Mouse (Mus musculus) neural tube, embryonic 11.5 days (tissue): ENCODE measurements around the gene Me1. TPM values are rescaled to one million over a fixed set of nuclear protein-coding genes. Genes with fewer than 3 reads are reported as not detected.

ENCODE experiments used
- ATAC-seq: fragments of 200-750 bp; cut with Nextera tagmentation; 2 replicates; pipeline ENCODE4 v1.8.0; 2017; ENCODE audit warnings: moderate number of reproducible peaks, mild to moderate bottlenecking, moderate TSS enrichment, moderate library complexity; ENCODE audit not compliant: insufficient read depth, low FRiP score, low TSS enrichment
- DNase-seq: peaks from one replicate; pipeline ENCODE4 v3.0.0-alpha.2; 2015; ENCODE audit warnings: low spot score
- H3K27ac ChIP-seq: fragments of 300-500 bp; sonication (generic); 2 replicates; pipeline ENCODE4 v1.5.1; 2014; ENCODE audit warnings: low read depth, mild to moderate bottlenecking, low read length
- H3K27me3 ChIP-seq: fragments of 300-500 bp; sonication (generic); 2 replicates; pipeline ENCODE4 v1.6.1; 2014; ENCODE audit warnings: mild to moderate bottlenecking, low read length, mixed read lengths; ENCODE audit not compliant: control insufficient read depth, insufficient read depth
- H3K36me3 ChIP-seq: fragments of 300-500 bp; sonication (generic); 2 replicates; pipeline ENCODE4 v1.6.1; 2014; ENCODE audit warnings: mild to moderate bottlenecking, low read length, moderate library complexity, mixed read lengths; ENCODE audit not compliant: control insufficient read depth, insufficient read depth
- H3K4me1 ChIP-seq: fragments of 300-500 bp; sonication (generic); 2 replicates; pipeline ENCODE4 v1.6.1; 2014; ENCODE audit warnings: low read length, mixed read lengths; ENCODE audit not compliant: control insufficient read depth, insufficient read depth
- H3K4me2 ChIP-seq: fragments of 300-500 bp; sonication (generic); 2 replicates; pipeline ENCODE4 v1.6.1; 2014; ENCODE audit warnings: low read depth, mild to moderate bottlenecking, moderate library complexity
- H3K4me3 ChIP-seq: fragments of 300-500 bp; sonication (generic); 2 replicates; pipeline ENCODE4 v1.5.1; 2014; ENCODE audit warnings: low read depth, low read length
- H3K9ac ChIP-seq: fragments of 300-500 bp; sonication (generic); 2 replicates; pipeline ENCODE4 v1.6.1; 2014; ENCODE audit warnings: mild to moderate bottlenecking, low read length
- H3K9me3 ChIP-seq: fragments of 300-500 bp; sonication (generic); 2 replicates; pipeline ENCODE4 v1.6.1; 2016; ENCODE audit warnings: low read length; ENCODE audit not compliant: control insufficient read depth
- WGBS: fragments of 180-500 bp; shearing (Covaris S2); extraction: QIAGEN DNeasy Blood & Tissue Kit; methylation state at CpG from one replicate; pipeline ENCODE4 v1.1.7; 2014; 5-methylcytosine and 5-hydroxymethylcytosine counted together
- polyA plus RNA-seq: library from polyadenylated mRNA; unstranded; fragments of >200 nt; fragmentation: Nextera tagmentation; extraction: Ambion mirVana; gene quantifications from 2 replicates; pipeline ENCODE4 v1.2.1, GENCODE M21; 2014

The Me1 gene
- polyA plus RNA-seq, 1 experiment from 2014 or later = 15.8 TPM

- peak overlapping the region; percentile 66 for H3K4me3 ChIP-seq
- WGBS = 15% methylated on average over 8 of the region's 8 CpGs
- H3K27me3 ChIP-seq = no peaks in the 10 kb centered on the region
- H3K36me3 ChIP-seq = no peaks in the 10 kb centered on the region
- DNase-seq = no peak
- H3K4me1 ChIP-seq = peaks cover 2% of the 10 kb centered on the region; the same call in 1 of the 2 replicates
- no peak overlapping the region for H3K27ac ChIP-seq
- no peaks in the 10 kb centered on the region for H3K9me3 ChIP-seq
- no peak overlapping the region for H3K9ac ChIP-seq
- H3K4me2 ChIP-seq = peak overlapping the region; percentile 96
- no peak for ATAC-seq
Measured at GRCm38 (mm10) chr9:86570946-86571345, 124.8 kb downstream of the Me1 start.

- H3K9ac ChIP-seq = no peak overlapping the region
Measured at GRCm38 (mm10) chr9:86570261-86570890, 125.4 kb downstream of the Me1 start.

GRCm38 (mm10) chr9:86569314-86569910 is 126.3 kb downstream of the Me1 start:
- no peaks in the 10 kb centered on the region for H3K9me3 ChIP-seq
- no peak overlapping the region for H3K9ac ChIP-seq
- no peaks in the 10 kb centered on the region for H3K27me3 ChIP-seq
- H3K4me2 ChIP-seq = no peak overlapping the region
- no peak overlapping the region for H3K27ac ChIP-seq
- 79% methylated on average over 3 of the region's 3 CpGs for WGBS
- DNase-seq (no peak), ATAC-seq (no peak)
- no peak overlapping the region for H3K4me3 ChIP-seq
- H3K36me3 ChIP-seq = peaks cover 6% of the 10 kb centered on the region
- peaks cover 2% of the 10 kb centered on the region; the same call in 1 of the 2 replicates for H3K4me1 ChIP-seq

More at GRCm38 (mm10) chr9:86570261-86570890, 125.4 kb downstream of the Me1 start:
- Histone ChIP-seq H3K4me1 (peaks cover 2% of the 10 kb centered on the region; the same call in 1 of the 2 replicates), H3K4me3 (peak overlapping the region; percentile 66; the same call in 1 of the 2 replicates), H3K27ac (no peak overlapping the region), H3K27me3 (no peaks in the 10 kb centered on the region), H3K9me3 (no peaks in the 10 kb centered on the region), H3K36me3 (no peaks in the 10 kb centered on the region), H3K4me2 (peak overlapping the region; percentile 96; the same call in 1 of the 2 replicates)
- 84% methylated on average over 10 of the region's 10 CpGs for WGBS
- DNase-seq (no peak), ATAC-seq (no peak)

GRCm38 (mm10) chr9:86560543-86560942 is 135.2 kb downstream of the Me1 start:
- no peak overlapping the region for H3K4me3 ChIP-seq
- H3K4me2 ChIP-seq = no peak overlapping the region
- peaks cover 8% of the 10 kb centered on the region for H3K36me3 ChIP-seq
- no peaks in the 10 kb centered on the region for H3K9me3 ChIP-seq
- DNase-seq (no peak), ATAC-seq (no peak)
- no peaks in the 10 kb centered on the region for H3K4me1 ChIP-seq
- H3K9ac ChIP-seq = no peak overlapping the region
- no peak overlapping the region for H3K27ac ChIP-seq
- 88% methylated on average over 3 of the region's 3 CpGs for WGBS
- H3K27me3 ChIP-seq = no peaks in the 10 kb centered on the region

GRCm38 (mm10) chr9:86554641-86555040 is 141.1 kb downstream of the Me1 start:
- ATAC-seq (no peak), DNase-seq (no peak)
- WGBS = 92% methylated on average over 4 of the region's 4 CpGs
- Histone ChIP-seq H3K36me3 (peaks cover 4% of the 10 kb centered on the region), H3K4me3 (no peak overlapping the region), H3K27ac (no peak overlapping the region), H3K9me3 (no peaks in the 10 kb centered on the region), H3K27me3 (no peaks in the 10 kb centered on the region), H3K4me2 (no peak overlapping the region), H3K9ac (no peak overlapping the region), H3K4me1 (no peaks in the 10 kb centered on the region)

- Histone ChIP-seq H3K36me3 (peaks cover 4% of the 10 kb centered on the region), H3K4me3 (no peak overlapping the region), H3K27ac (no peak overlapping the region), H3K9me3 (no peaks in the 10 kb centered on the region), H3K9ac (no peak overlapping the region), H3K4me1 (no peaks in the 10 kb centered on the region), H3K27me3 (no peaks in the 10 kb centered on the region), H3K4me2 (no peak overlapping the region)
- DNase-seq (no peak), ATAC-seq (no peak)
- WGBS = 94% methylated on average over 9 of the region's 9 CpGs
Measured at GRCm38 (mm10) chr9:86553886-86554285, 141.9 kb downstream of the Me1 start.

- Histone ChIP-seq H3K9me3 (no peaks in the 10 kb centered on the region), H3K27ac (no peak overlapping the region), H3K9ac (no peak overlapping the region), H3K4me1 (no peaks in the 10 kb centered on the region), H3K36me3 (peaks cover 2% of the 10 kb centered on the region), H3K4me3 (no peak overlapping the region), H3K27me3 (no peaks in the 10 kb centered on the region), H3K4me2 (no peak overlapping the region)
- no peak for ATAC-seq
- WGBS = 83% methylated on average over 3 of the region's 3 CpGs
- DNase-seq = no peak
Measured at GRCm38 (mm10) chr9:86550717-86551116, 145.0 kb downstream of the Me1 start.

- H3K4me3 ChIP-seq = no peak overlapping the region
- no peaks in the 10 kb centered on the region for H3K9me3 ChIP-seq
- no peaks in the 10 kb centered on the region for H3K27me3 ChIP-seq
- WGBS = 90% methylated on average over 5 of the region's 5 CpGs
- ATAC-seq (no peak), DNase-seq (no peak)
- no peak overlapping the region for H3K4me2 ChIP-seq
- no peaks in the 10 kb centered on the region for H3K4me1 ChIP-seq
- no peak overlapping the region for H3K27ac ChIP-seq
- H3K9ac ChIP-seq = no peak overlapping the region
- peaks cover 2% of the 10 kb centered on the region for H3K36me3 ChIP-seq
Measured at GRCm38 (mm10) chr9:86549637-86550162, 146.1 kb downstream of the Me1 start.

GRCm38 (mm10) chr9:86544559-86544958 is 151.2 kb downstream of the Me1 start:
- ATAC-seq = no peak
- Histone ChIP-seq H3K27ac (no peak overlapping the region), H3K4me2 (no peak overlapping the region), H3K4me1 (no peaks in the 10 kb centered on the region), H3K9me3 (no peaks in the 10 kb centered on the region), H3K27me3 (no peaks in the 10 kb centered on the region), H3K4me3 (no peak overlapping the region), H3K9ac (no peak overlapping the region), H3K36me3 (no peaks in the 10 kb centered on the region; the same call in none of the 2 replicates)
- 82% methylated on average over 1 of the region's 1 CpGs for WGBS
- no peak for DNase-seq
